Mouse (Mus musculus) heart, postnatal 10 days (tissue): ENCODE measurements around the gene Vmn1r218. TPM values are rescaled to one million over a fixed set of nuclear protein-coding genes. Genes with fewer than 3 reads are reported as not detected.
"Not testable (repeated sequence)": the region's sequence is repeated elsewhere in the genome, so short reads cannot be mapped to it uniquely, and the experiment has no call there.

Experiments used
- DNase-seq, 2 experiments: peaks; one replicate each; pipeline ENCODE4 v3.0.0; 2021
- intact Hi-C: fragments of 180-260 bp; cut with DNase I; formaldehyde crosslinking; loops from one replicate; pipeline ENCODE4 v1.15.1; 2025
- total RNA-seq, 2 experiments: library from RNA; stranded (reverse); gene quantifications; 2 replicates each; pipeline ENCODE4 v1.2.3; 2021

The Vmn1r218 gene
- not detected for total RNA-seq

- DNase-seq, result no peak
- intact Hi-C loops, result no loop called here
Observed at GRCm38 (mm10) chr13:23133099-23133498, at the start of gene Vmn1r218. TSS of gene Vmn1r218 (plus strand) at chr13:23133155.

GRCm38 (mm10) chr13:23094386-23094785 lies 38.6 kb upstream of the Vmn1r218 start:
- intact Hi-C loops, result no loop called here
- no peak for DNase-seq

GRCm38 (mm10) chr13:23118126-23118525 lies 14.8 kb upstream of the Vmn1r218 start, which contains the start of gene Vmn1r217:
TSS of gene Vmn1r217 (minus strand) at chr13:23118226.
- intact Hi-C loops, DNase-seq: not testable (repeated sequence)

GRCm38 (mm10) chr13:23120611-23121010 lies 12.3 kb upstream of the Vmn1r218 start:
- no peak for DNase-seq
- intact Hi-C loops, result no loop called here

GRCm38 (mm10) chr13:23133501-23133900 lies 546 bp downstream of the Vmn1r218 start:
- intact Hi-C loops, result no loop called here
- DNase-seq, result no peak

GRCm38 (mm10) chr13:23138880-23139279 lies 5.9 kb downstream of the Vmn1r218 start:
- intact Hi-C loops, result no loop called here

GRCm38 (mm10) chr13:23157848-23158247 lies 24.9 kb downstream of the Vmn1r218 start:
- intact Hi-C loops, result no loop called here
- DNase-seq, result peak; percentile 8 to 17

More at GRCm38 (mm10) chr13:23138880-23139279, 5.9 kb downstream of the Vmn1r218 start:
- no peak for DNase-seq

- intact Hi-C loops, result no loop called here
- no peak for DNase-seq
Observed at GRCm38 (mm10) chr13:23159012-23159411, 26.1 kb downstream of the Vmn1r218 start, which contains the start of gene Vmn1r219. TSS of gene Vmn1r219 (plus strand) at chr13:23159312.

GRCm38 (mm10) chr13:23166471-23166870 lies 33.5 kb downstream of the Vmn1r218 start:
- intact Hi-C loops, DNase-seq: not testable (repeated sequence)

- intact Hi-C loops, result no loop called here
- DNase-seq, result no peak
Observed at GRCm38 (mm10) chr13:23187875-23188274, 54.9 kb downstream of the Vmn1r218 start, which contains the start of gene Vmn1r220. TSS of gene Vmn1r220 (minus strand) at chr13:23187975.

Other genes with a start within 250 kb of the Vmn1r218 start
- gene Vmn1r212, start 248.9 kb upstream of the Vmn1r218 start, total RNA-seq, result not detected
- gene Vmn1r213, start 125.5 kb upstream of the Vmn1r218 start, total RNA-seq, result not detected
- gene Vmn1r214, start 102.7 kb upstream of the Vmn1r218 start, total RNA-seq, result not detected
- gene Vmn1r215, start 65.1 kb upstream of the Vmn1r218 start, total RNA-seq, result not detected
- gene Vmn1r217, start 14.9 kb upstream of the Vmn1r218 start, total RNA-seq, result not detected
- not detected for gene Vmn1r219, start 26.2 kb downstream of the Vmn1r218 start, total RNA-seq
- not detected for gene Vmn1r220, start 54.8 kb downstream of the Vmn1r218 start, total RNA-seq
- gene Vmn1r221, start 81.0 kb downstream of the Vmn1r218 start, total RNA-seq, result not detected
- gene Vmn1r222, start 102.8 kb downstream of the Vmn1r218 start, total RNA-seq, result not detected
- gene Vmn1r223, start 114.0 kb downstream of the Vmn1r218 start, total RNA-seq, result not detected
- 10 to 100 TPM; 18.9 to 21.7 TPM for gene Zfp322a, start 236.1 kb downstream of the Vmn1r218 start, total RNA-seq